Mouse (Mus musculus): ENCODE measurements around the gene Gps1. TPM values are rescaled to one million over a fixed set of nuclear protein-coding genes. Genes with fewer than 3 reads are reported as not detected.

Gps1 gene
- polyA plus RNA-seq, 1 experiment from 2014 or later = 262 TPM

DNA sequence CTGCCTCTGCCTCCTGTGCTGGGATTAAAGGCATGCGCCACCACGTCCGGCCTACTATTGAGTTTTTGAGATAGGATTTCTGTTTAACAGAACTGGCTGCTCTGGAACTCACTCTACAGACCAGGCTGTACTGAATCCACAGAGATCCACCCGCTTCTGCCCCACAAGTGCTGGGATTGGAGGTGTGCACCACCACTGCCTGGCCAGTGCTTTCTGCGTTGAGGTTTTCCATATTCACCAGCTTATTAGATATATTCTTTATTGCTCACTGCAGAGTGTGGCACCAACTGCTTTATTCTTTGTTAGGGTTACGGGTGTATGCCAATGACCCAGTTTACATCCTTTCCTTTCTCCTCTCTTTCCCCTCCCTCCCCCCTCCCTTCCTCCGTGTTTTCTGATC lies 20.2 kb downstream of the Gps1 start:
- Histone ChIP-seq H3K9me3 (replicated peaks; ENCODE audit: control insufficient read depth, low read length) (no peaks in the 10 kb centered on the region), H3K4me1 (ENCODE audit: control insufficient read depth, insufficient read depth, low read length) (no peaks in the 10 kb centered on the region; the same call in 1 of the 2 replicates), H3K4me3 (ENCODE audit: low read depth, low read length) (no peak overlapping the region), H3K36me3 (replicated peaks; ENCODE audit: control insufficient read depth, insufficient read depth, low read depth, low read length) (peaks cover 25% of the 10 kb centered on the region), H3K27ac (replicated peaks; ENCODE audit: low read depth, low read length) (no peak overlapping the region), H3K4me2 (ENCODE audit: low read depth, low read length) (no peak overlapping the region), H3K9ac (replicated peaks; ENCODE audit: low read length) (no peak overlapping the region), H3K27me3 (ENCODE audit: control insufficient read depth, insufficient read depth, low read length) (no peaks in the 10 kb centered on the region)
- WGBS = 88% methylated on average over 7 of the region's 7 CpGs
- DNase-seq (ENCODE audit: low spot score) (no peak), ATAC-seq (replicated peaks; ENCODE audit: insufficient number of reproducible peaks, low FRiP score, low TSS enrichment, low read depth) (no peak)

DNA sequence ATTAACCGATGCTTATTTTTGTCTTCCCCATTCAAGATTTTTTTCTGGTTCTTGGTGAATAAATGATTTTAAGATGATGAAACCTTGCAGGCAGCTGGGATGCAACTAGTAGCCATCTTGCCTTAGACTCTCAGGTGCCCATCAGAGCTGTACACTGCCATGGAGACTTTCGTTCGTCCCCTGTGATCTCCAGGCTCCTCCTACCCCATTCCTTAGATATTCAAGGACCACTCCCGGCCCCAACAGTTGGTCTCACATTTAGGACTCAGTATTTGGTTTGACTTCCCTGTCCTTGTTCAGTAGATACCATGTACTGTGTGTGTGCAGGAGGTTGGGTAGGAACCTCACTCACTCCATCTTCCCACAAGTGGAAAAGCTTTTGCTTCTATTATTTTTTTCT lies 20.7 kb downstream of the Gps1 start:
- no peak overlapping the region for H3K9ac ChIP-seq (replicated peaks; ENCODE audit: low read length)
- H3K4me2 ChIP-seq (ENCODE audit: low read depth, low read length) = no peak overlapping the region
- no peaks in the 10 kb centered on the region for H3K9me3 ChIP-seq (replicated peaks; ENCODE audit: control insufficient read depth, low read length)
- DNase-seq (ENCODE audit: low spot score) = no peak
- WGBS = 79% methylated on average over 4 of the region's 4 CpGs
- no peaks in the 10 kb centered on the region for H3K27me3 ChIP-seq (ENCODE audit: control insufficient read depth, insufficient read depth, low read length)
- no peak for ATAC-seq (replicated peaks; ENCODE audit: insufficient number of reproducible peaks, low FRiP score, low TSS enrichment, low read depth)
- H3K27ac ChIP-seq (replicated peaks; ENCODE audit: low read depth, low read length) = no peak overlapping the region
- no peak overlapping the region for H3K4me3 ChIP-seq (ENCODE audit: low read depth, low read length)
- H3K36me3 ChIP-seq (replicated peaks; ENCODE audit: control insufficient read depth, insufficient read depth, low read depth, low read length) = peaks cover 28% of the 10 kb centered on the region
- no peaks in the 10 kb centered on the region; the same call in 1 of the 2 replicates for H3K4me1 ChIP-seq (ENCODE audit: control insufficient read depth, insufficient read depth, low read length)

DNA sequence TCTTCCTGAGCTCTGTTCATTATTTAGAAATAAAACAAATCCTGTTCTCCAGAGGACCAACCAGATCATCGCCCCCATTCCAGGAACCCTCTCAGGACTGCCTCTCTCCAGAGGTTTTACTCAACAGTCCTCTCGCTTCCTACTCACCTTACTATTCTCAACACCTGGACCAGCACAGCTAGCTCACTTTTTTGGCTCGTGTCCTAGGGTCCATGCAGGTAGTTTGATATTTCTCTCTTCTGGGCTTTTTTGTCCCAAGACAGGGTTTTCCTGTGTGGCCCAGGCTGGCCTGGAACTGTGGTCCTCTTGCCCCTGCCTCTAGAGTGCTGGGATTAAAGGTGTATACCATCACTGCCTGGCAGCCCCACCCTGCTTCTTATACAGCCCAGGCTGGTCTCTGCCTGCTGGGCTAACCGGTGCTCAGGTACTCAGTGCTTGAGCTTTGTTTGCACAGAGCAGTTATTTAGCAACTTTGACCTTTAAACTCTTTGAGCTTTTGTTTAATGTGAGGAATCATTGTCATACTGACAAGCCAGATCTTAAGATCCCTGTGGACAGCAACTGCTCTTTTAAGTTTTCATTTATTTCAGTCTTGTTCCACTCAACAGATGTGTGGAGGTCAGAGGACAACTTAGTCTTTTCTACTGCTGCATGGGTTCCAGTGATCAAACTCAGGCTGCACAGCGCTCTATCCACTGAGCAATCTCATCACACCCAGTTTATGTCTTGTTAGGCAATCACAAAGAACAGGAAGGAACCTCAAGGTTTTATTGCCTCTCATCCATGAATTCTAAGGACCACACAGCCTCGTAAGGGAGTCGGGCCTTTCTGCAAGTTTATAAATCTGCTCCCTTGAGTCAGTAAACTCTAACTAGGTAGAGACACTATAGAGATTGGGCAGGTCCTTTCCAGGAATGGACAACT lies 21.6 kb downstream of the Gps1 start:
- ATAC-seq (replicated peaks; ENCODE audit: insufficient number of reproducible peaks, low FRiP score, low TSS enrichment, low read depth) = no peak
- Histone ChIP-seq H3K9ac (replicated peaks; ENCODE audit: low read length) (no peak overlapping the region), H3K4me1 (ENCODE audit: control insufficient read depth, insufficient read depth, low read length) (no peaks in the 10 kb centered on the region), H3K9me3 (replicated peaks; ENCODE audit: control insufficient read depth, low read length) (no peaks in the 10 kb centered on the region), H3K27me3 (ENCODE audit: control insufficient read depth, insufficient read depth, low read length) (no peaks in the 10 kb centered on the region), H3K4me3 (ENCODE audit: low read depth, low read length) (no peak overlapping the region), H3K4me2 (ENCODE audit: low read depth, low read length) (no peak overlapping the region), H3K27ac (replicated peaks; ENCODE audit: low read depth, low read length) (no peak overlapping the region), H3K36me3 (replicated peaks; ENCODE audit: control insufficient read depth, insufficient read depth, low read depth, low read length) (peaks cover 35% of the 10 kb centered on the region)
- 84% methylated on average over 7 of the region's 7 CpGs for WGBS
- no peak for DNase-seq (ENCODE audit: low spot score)

DNA sequence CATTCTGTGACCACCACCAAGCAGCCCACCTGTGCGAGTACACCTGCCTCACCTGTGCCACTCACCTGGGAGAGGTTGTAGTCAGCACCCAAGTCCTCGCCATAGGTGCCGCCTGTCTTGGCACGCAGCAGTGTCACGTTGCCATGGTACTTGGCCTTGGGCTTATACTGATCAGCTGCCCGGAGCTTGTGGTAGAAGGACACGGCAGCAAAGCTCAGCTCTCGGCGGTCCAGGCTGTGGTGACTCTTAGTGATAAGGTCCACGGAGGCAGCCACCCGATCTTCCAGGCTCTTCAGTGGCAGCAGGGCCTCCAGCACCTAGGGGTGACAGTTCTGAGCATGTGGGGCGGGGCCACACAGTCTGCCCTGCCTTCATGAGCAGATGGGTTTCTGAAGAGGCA lies 23.9 kb downstream of the Gps1 start:
- Histone ChIP-seq H3K36me3 (replicated peaks; ENCODE audit: control insufficient read depth, insufficient read depth, low read depth, low read length) (peaks cover 47% of the 10 kb centered on the region), H3K4me3 (ENCODE audit: low read depth, low read length) (no peak overlapping the region), H3K9ac (replicated peaks; ENCODE audit: low read length) (no peak overlapping the region), H3K4me2 (ENCODE audit: low read depth, low read length) (no peak overlapping the region), H3K9me3 (replicated peaks; ENCODE audit: control insufficient read depth, low read length) (no peaks in the 10 kb centered on the region), H3K27me3 (ENCODE audit: control insufficient read depth, insufficient read depth, low read length) (no peaks in the 10 kb centered on the region), H3K4me1 (ENCODE audit: control insufficient read depth, insufficient read depth, low read length) (no peaks in the 10 kb centered on the region), H3K27ac (replicated peaks; ENCODE audit: low read depth, low read length) (no peak overlapping the region)
- WGBS = 94% methylated on average over 12 of the region's 12 CpGs
- DNase-seq (ENCODE audit: low spot score) (no peak), ATAC-seq (replicated peaks; ENCODE audit: insufficient number of reproducible peaks, low FRiP score, low TSS enrichment, low read depth) (no peak)

DNA sequence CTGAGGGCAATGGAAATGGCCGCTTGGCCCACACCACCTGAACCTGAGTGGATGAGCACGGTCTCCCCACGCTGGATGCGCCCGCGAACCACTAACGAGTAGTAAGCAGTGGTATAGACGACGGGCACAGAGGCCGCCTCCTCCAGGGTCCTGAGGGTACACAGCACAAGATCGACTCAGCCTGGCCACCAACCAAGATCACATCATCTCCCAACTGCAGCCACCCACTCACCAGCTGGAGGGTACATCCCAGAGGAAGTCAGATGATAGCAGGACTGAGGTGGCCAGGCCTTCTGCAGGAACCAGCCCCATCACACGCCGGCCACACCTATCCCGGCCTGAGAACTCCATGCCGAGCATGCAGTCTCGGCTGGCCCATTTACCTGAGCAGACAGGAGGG lies 28.0 kb downstream of the Gps1 start:
- no peaks in the 10 kb centered on the region for H3K4me1 ChIP-seq (ENCODE audit: control insufficient read depth, insufficient read depth, low read length)
- H3K27me3 ChIP-seq (ENCODE audit: control insufficient read depth, insufficient read depth, low read length) = no peaks in the 10 kb centered on the region
- H3K4me2 ChIP-seq (ENCODE audit: low read depth, low read length) = no peak overlapping the region
- peaks cover 76% of the 10 kb centered on the region for H3K36me3 ChIP-seq (replicated peaks; ENCODE audit: control insufficient read depth, insufficient read depth, low read depth, low read length)
- no peak overlapping the region for H3K27ac ChIP-seq (replicated peaks; ENCODE audit: low read depth, low read length)
- no peak overlapping the region for H3K4me3 ChIP-seq (ENCODE audit: low read depth, low read length)
- no peak overlapping the region for H3K9ac ChIP-seq (replicated peaks; ENCODE audit: low read length)
- DNase-seq (ENCODE audit: low spot score) (no peak), ATAC-seq (replicated peaks; ENCODE audit: insufficient number of reproducible peaks, low FRiP score, low TSS enrichment, low read depth) (no peak)
- WGBS = 98% methylated on average over 16 of the region's 16 CpGs
- H3K9me3 ChIP-seq (replicated peaks; ENCODE audit: control insufficient read depth, low read length) = no peaks in the 10 kb centered on the region

DNA sequence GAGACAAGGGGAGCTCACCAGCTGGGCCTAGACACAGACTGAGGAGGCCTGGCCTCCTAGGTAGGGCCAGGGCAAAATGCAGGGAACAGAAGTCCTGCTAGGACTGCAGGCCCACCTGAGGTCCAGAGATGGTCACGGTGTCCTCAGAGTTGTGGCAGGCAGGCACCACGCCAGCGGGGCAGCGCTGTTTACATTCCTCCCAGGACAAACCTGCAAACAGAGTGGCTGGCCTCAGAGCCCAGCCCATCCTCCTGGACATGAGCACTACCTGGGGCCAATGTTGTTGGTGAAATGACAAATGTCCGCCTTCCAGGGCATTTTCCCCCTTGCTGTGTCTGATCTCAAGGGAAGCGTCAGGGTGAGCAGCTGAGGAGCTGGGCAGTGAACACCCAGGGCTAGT lies 33.3 kb downstream of the Gps1 start:
- Histone ChIP-seq H3K4me1 (ENCODE audit: control insufficient read depth, insufficient read depth, low read length) (peaks cover 9% of the 10 kb centered on the region), H3K9me3 (replicated peaks; ENCODE audit: control insufficient read depth, low read length) (no peaks in the 10 kb centered on the region), H3K9ac (replicated peaks; ENCODE audit: low read length) (no peak overlapping the region), H3K27ac (replicated peaks; ENCODE audit: low read depth, low read length) (no peak overlapping the region), H3K4me3 (ENCODE audit: low read depth, low read length) (no peak overlapping the region), H3K36me3 (replicated peaks; ENCODE audit: control insufficient read depth, insufficient read depth, low read depth, low read length) (peaks cover 76% of the 10 kb centered on the region), H3K27me3 (ENCODE audit: control insufficient read depth, insufficient read depth, low read length) (no peaks in the 10 kb centered on the region), H3K4me2 (ENCODE audit: low read depth, low read length) (no peak overlapping the region)
- ATAC-seq (replicated peaks; ENCODE audit: insufficient number of reproducible peaks, low FRiP score, low TSS enrichment, low read depth) (no peak), DNase-seq (ENCODE audit: low spot score) (no peak)
- 89% methylated on average over 6 of the region's 6 CpGs for WGBS

DNA sequence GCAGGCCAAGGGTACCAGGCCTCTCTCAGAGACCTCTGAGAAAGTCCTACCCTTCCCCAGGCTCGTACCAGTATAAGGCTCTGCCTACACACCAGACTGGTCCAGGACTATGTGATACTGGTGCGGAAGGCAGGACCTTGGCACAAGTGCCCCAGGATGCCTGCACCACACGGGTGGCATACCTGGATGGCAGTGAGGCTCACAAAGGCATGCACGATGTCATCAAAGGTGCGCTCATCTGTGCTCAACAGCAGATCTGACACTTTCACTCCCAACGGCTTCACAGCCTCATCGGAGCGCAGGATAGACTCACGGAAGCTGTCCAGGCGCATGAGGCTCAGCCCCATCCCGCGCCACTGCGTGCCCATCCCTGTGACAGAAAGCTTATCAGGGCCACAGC lies 34.2 kb downstream of the Gps1 start:
- 97% methylated on average over 13 of the region's 13 CpGs for WGBS

DNA sequence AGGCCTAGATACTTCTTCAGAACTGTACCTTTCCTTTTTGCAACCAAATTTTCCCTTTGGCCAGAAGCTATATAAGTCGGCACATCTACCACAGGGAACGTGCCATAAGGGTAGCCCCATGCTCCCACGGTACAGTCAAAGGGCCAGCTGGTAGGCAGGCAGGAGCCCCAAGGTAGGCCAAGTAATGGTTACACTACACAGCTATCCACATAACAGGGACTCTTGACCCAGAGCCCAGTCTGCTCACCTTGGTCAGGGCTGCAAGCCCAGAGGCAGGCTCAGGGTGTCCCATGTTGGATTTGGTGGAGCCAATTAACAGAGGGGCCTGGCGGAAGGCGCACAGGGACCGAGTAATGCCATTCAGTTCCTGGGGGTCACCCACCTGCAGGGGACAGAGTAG lies 35.5 kb downstream of the Gps1 start:
- Histone ChIP-seq H3K4me3 (ENCODE audit: low read depth, low read length) (no peak overlapping the region), H3K4me1 (ENCODE audit: control insufficient read depth, insufficient read depth, low read length) (peaks cover 12% of the 10 kb centered on the region), H3K4me2 (ENCODE audit: low read depth, low read length) (no peak overlapping the region), H3K9ac (replicated peaks; ENCODE audit: low read length) (no peak overlapping the region), H3K27me3 (ENCODE audit: control insufficient read depth, insufficient read depth, low read length) (no peaks in the 10 kb centered on the region), H3K9me3 (replicated peaks; ENCODE audit: control insufficient read depth, low read length) (no peaks in the 10 kb centered on the region), H3K27ac (replicated peaks; ENCODE audit: low read depth, low read length) (no peak overlapping the region), H3K36me3 (replicated peaks; ENCODE audit: control insufficient read depth, insufficient read depth, low read depth, low read length) (peaks cover 57% of the 10 kb centered on the region)
- no peak for ATAC-seq (replicated peaks; ENCODE audit: insufficient number of reproducible peaks, low FRiP score, low TSS enrichment, low read depth)
- 95% methylated on average over 6 of the region's 6 CpGs for WGBS
- no peak for DNase-seq (ENCODE audit: low spot score)

More for the DNA sequence above, 34.2 kb downstream of the Gps1 start:
- no peak for ATAC-seq (replicated peaks; ENCODE audit: insufficient number of reproducible peaks, low FRiP score, low TSS enrichment, low read depth)
- no peak for DNase-seq (ENCODE audit: low spot score)
- H3K4me3 ChIP-seq (ENCODE audit: low read depth, low read length) = no peak overlapping the region
- H3K9me3 ChIP-seq (replicated peaks; ENCODE audit: control insufficient read depth, low read length) = no peaks in the 10 kb centered on the region
- peaks cover 12% of the 10 kb centered on the region for H3K4me1 ChIP-seq (ENCODE audit: control insufficient read depth, insufficient read depth, low read length)
- H3K36me3 ChIP-seq (replicated peaks; ENCODE audit: control insufficient read depth, insufficient read depth, low read depth, low read length) = peaks cover 69% of the 10 kb centered on the region
- no peak overlapping the region for H3K27ac ChIP-seq (replicated peaks; ENCODE audit: low read depth, low read length)
- H3K4me2 ChIP-seq (ENCODE audit: low read depth, low read length) = no peak overlapping the region
- H3K9ac ChIP-seq (replicated peaks; ENCODE audit: low read length) = no peak overlapping the region
- H3K27me3 ChIP-seq (ENCODE audit: control insufficient read depth, insufficient read depth, low read length) = no peaks in the 10 kb centered on the region

Measured in embryonic facial prominence, embryonic 11.5 days (tissue).